ENCODE assay signal across 15 mouse cellular contexts in the genomic region with DNA sequence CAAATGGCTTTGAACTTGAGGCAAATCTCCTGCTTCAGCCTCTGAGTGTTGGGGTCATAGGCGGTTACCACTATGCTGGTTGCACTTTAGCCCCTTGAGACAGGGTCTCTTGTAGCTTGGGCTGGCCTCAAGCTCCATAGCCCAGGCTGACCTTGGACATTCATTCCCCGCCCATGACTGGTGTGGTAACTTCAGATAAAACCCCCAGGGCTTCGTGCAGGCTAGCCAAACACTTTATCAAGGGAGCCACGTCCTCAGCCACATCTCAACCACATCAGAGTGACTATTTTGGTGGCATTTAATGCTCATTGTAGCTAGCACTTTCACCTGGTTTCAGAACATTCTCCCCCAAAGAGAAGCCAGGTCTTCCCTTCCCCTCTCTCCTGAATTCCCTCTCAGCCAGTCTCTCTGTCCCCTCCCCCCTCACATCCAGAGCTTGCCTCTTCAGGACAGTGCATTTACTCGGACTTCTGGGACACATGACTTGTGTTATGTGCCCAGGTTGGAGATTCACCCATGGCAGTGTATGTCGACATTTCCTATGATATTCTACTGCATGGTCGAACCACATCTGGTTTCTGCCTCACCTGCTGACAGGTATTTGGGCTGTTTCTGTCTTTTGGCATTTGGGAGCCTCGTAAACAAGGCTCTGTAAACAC. TPM values are rescaled to one million over a fixed set of nuclear protein-coding genes. Genes with fewer than 3 reads are reported as not detected.
DNase-seq lines count a peak whose midpoint lies in the region; ATAC-seq lines count a peak whose summit lies in the region.
"Had no signal": no experiment of that assay in that cellular context is flagged by ENCODE, and none has a peak within 500 bp of the region (broad histone marks: within the 10 kb centered on the region; RNA-seq: fewer than 3 reads in every experiment).

No protein-coding gene starts in this region.

- 39% methylated on average over 8 of the region's 8 CpGs for WGBS in heart, embryonic 12.5 days
- 66% methylated on average over 8 of the region's 8 CpGs for WGBS in forebrain, embryonic 10.5 days

- peak; percentile 68 for ATAC-seq in heart, embryonic 12.5 days (ENCODE audit: insufficient number of reproducible peaks, low FRiP score)
- ATAC-seq in erythroblast, adult 5-6 weeks (replicated peaks; ENCODE audit: low FRiP score, poor library complexity, severe bottlenecking), result peak; percentile 94
- ATAC-seq in megakaryocyte-erythroid progenitor cell, adult 5-6 weeks (replicated peaks; ENCODE audit: low FRiP score, low TSS enrichment, poor library complexity, severe bottlenecking), result peak; percentile 84
- ATAC-seq: CD4-positive, CD25-positive, alpha-beta regulatory T cell, adult 4 months; forebrain, embryonic 13.5 days had no signal

- H3K4me2 ChIP-seq in heart, embryonic 12.5 days, result no peak overlapping the region
- H3K4me2 ChIP-seq: forebrain, embryonic 13.5 days; hindbrain, embryonic 15.5 days; midbrain, embryonic 11.5 days; neural tube, embryonic 12.5 days had no signal

- no peak overlapping the region for H3K4me3 ChIP-seq in heart, embryonic 12.5 days
- no peak overlapping the region for H3K4me3 ChIP-seq in forebrain, embryonic 10.5 days
- H3K4me3 ChIP-seq: forebrain, embryonic 13.5 days; hindbrain, embryonic 15.5 days; kidney, embryonic 15.5 days; limb, embryonic 15.5 days; neural tube, embryonic 12.5 days had no signal

- H3K4me1 ChIP-seq in heart, embryonic 12.5 days (replicated peaks), result peaks cover 29% of the 10 kb centered on the region
- peaks cover 23% of the 10 kb centered on the region for H3K4me1 ChIP-seq in forebrain, embryonic 10.5 days

- no peaks in the 10 kb centered on the region for H3K36me3 ChIP-seq in heart, embryonic 12.5 days
- no peaks in the 10 kb centered on the region for H3K36me3 ChIP-seq in forebrain, embryonic 10.5 days (replicated peaks)
- H3K36me3 ChIP-seq: hindbrain, embryonic 15.5 days; kidney, embryonic 15.5 days; limb, embryonic 15.5 days; neural tube, embryonic 12.5 days had no signal

- H3K27ac ChIP-seq in heart, embryonic 12.5 days (ENCODE audit: poor library complexity, severe bottlenecking), result no peak overlapping the region
- no peak overlapping the region for H3K27ac ChIP-seq in forebrain, embryonic 10.5 days
- H3K27ac ChIP-seq: forebrain, embryonic 13.5 days; hindbrain, embryonic 15.5 days; kidney, embryonic 15.5 days; limb, embryonic 15.5 days; neural tube, embryonic 12.5 days had no signal

- H3K9me3 ChIP-seq in heart, embryonic 12.5 days (replicated peaks), result no peaks in the 10 kb centered on the region
- no peaks in the 10 kb centered on the region for H3K9me3 ChIP-seq in forebrain, embryonic 10.5 days
- H3K9me3 ChIP-seq: forebrain, embryonic 13.5 days; hindbrain, embryonic 15.5 days; kidney, embryonic 15.5 days; limb, embryonic 15.5 days; neural tube, embryonic 12.5 days had no signal

- H3K9ac ChIP-seq in heart, embryonic 12.5 days, result no peak overlapping the region
- H3K9ac ChIP-seq: forebrain, embryonic 13.5 days; hindbrain, embryonic 15.5 days; kidney, embryonic 15.5 days; limb, embryonic 15.5 days; neural tube, embryonic 12.5 days had no signal

- H3K27me3 ChIP-seq in heart, embryonic 12.5 days (replicated peaks), result no peaks in the 10 kb centered on the region
- H3K27me3 ChIP-seq in forebrain, embryonic 10.5 days (ENCODE audit: poor library complexity, severe bottlenecking), result no peaks in the 10 kb centered on the region
- H3K27me3 ChIP-seq: forebrain, embryonic 13.5 days; hindbrain, embryonic 15.5 days; kidney, embryonic 15.5 days; limb, embryonic 15.5 days; neural tube, embryonic 12.5 days had no signal

- no peak for DNase-seq in heart, adult 8-10 months (ENCODE audit: low spot score)
- peak; percentile 12 for DNase-seq in NIH3T3 (ENCODE audit: low read depth)
- no peak for DNase-seq in urinary bladder, postnatal 10 days (ENCODE audit: low spot score)
- no peak for DNase-seq in forebrain, embryonic 10.5 days (ENCODE audit: extremely low spot score, low spot score)
- DNase-seq in kidney, postnatal 14 days, result no peak

RNA-seq across cellular contexts. Expression of a gene that starts 9.9 kb away (rescaled TPM):
- 82.4 and 83.2 TPM in 2 replicates for polyA plus RNA-seq in heart, embryonic 12.5 days (2016; fragmentation: Nextera tagmentation; extraction: Ambion mirVana)
- total RNA-seq in heart, adult 8-10 months (2022), result 100 to 1,000 TPM; 143 to 153 (median 147) TPM
- total RNA-seq in erythroblast, adult 5-6 weeks (2015; ENCODE audit: low replicate concordance), result 97.4 and 97.8 TPM in 2 replicates
- total RNA-seq in erythroblast, adult 5-6 weeks (2017; ENCODE audit: low replicate concordance), result 166 and 169 TPM in 2 replicates
- 117 and 144 TPM in 2 replicates for total RNA-seq in megakaryocyte-erythroid progenitor cell, adult 5-6 weeks (2014; fragmentation: Nextera tagmentation)
- total RNA-seq in megakaryocyte-erythroid progenitor cell, adult 5-6 weeks (2017), result 39.4 and 41.0 TPM in 2 replicates
- polyA plus RNA-seq in forebrain, embryonic 10.5 days (2016; fragmentation: Nextera tagmentation; extraction: Ambion mirVana), result 41.0 and 41.1 TPM in 2 replicates

RNA-seq across cellular contexts. Expression of a gene that starts 40.9 kb away (rescaled TPM):
- 32.8 and 34.8 TPM in 2 replicates for polyA plus RNA-seq in heart, embryonic 12.5 days (2016; fragmentation: Nextera tagmentation; extraction: Ambion mirVana)
- total RNA-seq in heart, adult 8-10 months (2022), result 10 to 100 TPM; 26.0 to 30.9 (median 29.3) TPM
- 30.4 and 45.1 TPM in 2 replicates for total RNA-seq in erythroblast, adult 5-6 weeks (2015; ENCODE audit: low replicate concordance)
- total RNA-seq in erythroblast, adult 5-6 weeks (2017; ENCODE audit: low replicate concordance), result 67.0 and 88.8 TPM in 2 replicates
- total RNA-seq in megakaryocyte-erythroid progenitor cell, adult 5-6 weeks (2014; fragmentation: Nextera tagmentation), result 26.8 and 41.9 TPM in 2 replicates
- total RNA-seq in megakaryocyte-erythroid progenitor cell, adult 5-6 weeks (2017), result 57.6 and 62.5 TPM in 2 replicates
- polyA plus RNA-seq in forebrain, embryonic 10.5 days (2016; fragmentation: Nextera tagmentation; extraction: Ambion mirVana), result 33.9 and 39.7 TPM in 2 replicates

RNA-seq across cellular contexts. Expression of a gene that starts 40.9 kb away (rescaled TPM):
- 1.4 and 1.5 TPM in 2 replicates for polyA plus RNA-seq in heart, embryonic 12.5 days (2016; fragmentation: Nextera tagmentation; extraction: Ambion mirVana)
- 10 to 100 TPM; 26.3 to 29.6 (median 26.9) TPM for total RNA-seq in heart, adult 8-10 months (2022)
- total RNA-seq in erythroblast, adult 5-6 weeks (2015; ENCODE audit: low replicate concordance), result 2.1 and 3.7 TPM in 2 replicates
- 0.14 and 0.26 TPM in 2 replicates for total RNA-seq in erythroblast, adult 5-6 weeks (2017; ENCODE audit: low replicate concordance)
- total RNA-seq in megakaryocyte-erythroid progenitor cell, adult 5-6 weeks (2014; fragmentation: Nextera tagmentation), result 6.2 and 14.2 TPM in 2 replicates
- 1.4 and 6.3 TPM in 2 replicates for total RNA-seq in megakaryocyte-erythroid progenitor cell, adult 5-6 weeks (2017)
- 2.0 TPM in 2 replicates for polyA plus RNA-seq in forebrain, embryonic 10.5 days (2016; fragmentation: Nextera tagmentation; extraction: Ambion mirVana)
